Mouse (Mus musculus) stomach, adult 2 months (tissue): Measurements from ENCODE around the gene Aqp1. TPM values are rescaled to one million over a fixed set of nuclear protein-coding genes. Genes with fewer than 3 reads are reported as not detected.

Source experiments
- polyA plus RNA-seq: library from polyadenylated mRNA; depleted of rRNA; stranded (reverse); fragments of >200 nt; gene quantifications from 2 replicates; pipeline ENCODE4 v1.2.3, GENCODE M21; 2012; rRNA removed

Aqp1 gene
- 43.8 and 44.5 TPM in 2 replicates for polyA plus RNA-seq

DNA sequence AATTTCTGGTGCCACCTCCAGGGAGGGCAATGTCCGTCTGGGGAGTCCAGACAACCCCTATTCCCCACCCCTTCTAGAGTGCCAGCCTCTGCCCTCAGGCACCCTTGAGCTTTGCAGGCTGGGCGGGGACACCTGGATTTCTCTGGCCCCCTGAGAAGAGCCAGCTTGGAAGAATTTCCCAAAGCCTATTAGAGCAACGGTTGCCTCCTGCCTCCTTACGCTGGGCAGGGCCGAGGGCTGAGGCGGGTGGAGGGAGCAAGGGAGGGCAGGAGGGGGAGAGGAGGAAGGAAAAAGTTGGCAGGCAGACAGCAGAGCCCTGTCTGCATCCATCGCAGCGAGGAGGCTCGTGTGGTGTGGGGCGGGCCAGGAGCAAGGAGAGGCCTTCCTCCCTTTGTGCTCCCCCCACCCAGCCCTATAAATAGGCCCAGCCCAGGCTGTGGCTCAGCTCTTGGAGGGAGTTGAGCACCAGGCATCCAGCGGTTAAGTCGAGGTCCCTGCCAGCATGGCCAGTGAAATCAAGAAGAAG, at the start of gene Aqp1:
Gene Aqp1 (plus strand): TSS at position 444 of the 526 bp plus-strand sequence.

DNA sequence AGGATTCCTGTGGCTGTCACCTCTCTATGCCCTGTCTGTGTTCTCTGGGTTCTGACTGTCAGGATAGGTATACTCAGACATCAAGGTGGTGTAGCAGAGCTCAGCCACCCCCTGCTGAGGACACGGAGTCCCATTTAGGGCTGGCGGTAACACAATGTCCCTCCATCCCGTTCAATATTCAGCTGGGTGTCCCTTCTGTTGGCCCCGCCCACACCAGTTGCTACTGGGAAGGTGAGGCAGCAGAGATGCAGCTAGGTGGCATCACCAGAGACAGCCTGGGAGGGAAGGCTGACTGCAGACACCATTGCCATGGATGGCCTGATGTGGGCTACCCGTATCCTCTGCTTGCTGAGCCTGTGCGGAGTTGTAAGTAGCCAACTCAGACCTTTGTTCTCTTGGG, 39.8 kb downstream of the Aqp1 start, which contains the start of gene Ghrhr:
Gene Ghrhr (plus strand): TSS at position 220 of the 400 bp plus-strand sequence.

Other genes with a start within 250 kb of the Aqp1 start
- 1.3 and 2.3 TPM in 2 replicates for gene Crhr2, start 203.4 kb upstream of the Aqp1 start, polyA plus RNA-seq
- gene Inmt, start 161.4 kb upstream of the Aqp1 start, polyA plus RNA-seq, result 0.61 and 0.92 TPM in 2 replicates
- 1.4 and 2.6 TPM in 2 replicates for gene Mindy4, start 133.0 kb upstream of the Aqp1 start, polyA plus RNA-seq
- gene Ghrhr, start 39.9 kb downstream of the Aqp1 start, polyA plus RNA-seq, result not detected in 2 replicates
- gene Adcyap1r1, start 115.5 kb downstream of the Aqp1 start, polyA plus RNA-seq, result 1.6 and 7.1 TPM in 2 replicates